Mouse (Mus musculus) granulocyte monocyte progenitor cell, adult 5-6 weeks (primary cell): ENCODE measurements around the gene Ambra1. TPM values are rescaled to one million over a fixed set of nuclear protein-coding genes. Genes with fewer than 3 reads are reported as not detected.

ENCODE experiments used
- ATAC-seq: replicated peaks from 2 replicates; pipeline ENCODE4 v1.8.0; 2016; ENCODE audit warnings: mild to moderate bottlenecking, moderate TSS enrichment, inconsistent platforms; ENCODE audit not compliant: poor library complexity, severe bottlenecking
- total RNA-seq, 2 experiments: library from RNA; stranded (forward) in 1 of 2; stranded (reverse) in 1 of 2; fragments of 200-712, 200-1000 nt in 1 of 2; fragments of >200 nt in 1 of 2; fragmentation: Nextera tagmentation in 1 of 2; gene quantifications; 2 replicates each; pipeline ENCODE4 v1.2.3; 2014 to 2017

Ambra1 gene
- total RNA-seq, 2 experiments from 2014 or later: 24.6 to 27.0 TPM

DNA sequence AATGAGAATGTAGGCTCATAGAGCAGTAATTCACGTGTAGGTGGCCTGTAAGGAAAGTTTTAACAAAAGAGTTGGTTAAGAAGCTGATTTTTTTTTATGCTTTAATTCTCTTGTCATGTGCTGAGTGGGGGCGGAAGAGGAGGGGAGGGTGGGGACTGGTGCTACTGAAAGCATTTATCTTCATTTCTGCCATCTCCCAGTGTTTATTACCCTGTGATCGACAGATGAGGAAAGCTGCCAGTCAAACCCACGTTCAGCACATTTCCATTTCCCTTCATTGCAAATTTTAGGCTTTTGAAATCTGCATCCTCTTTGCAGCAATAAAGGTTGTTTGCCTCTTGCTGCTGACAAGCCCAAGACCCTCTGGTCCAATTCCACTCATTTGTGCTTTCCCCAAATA, 129.5 kb downstream of the Ambra1 start:
- no peak for ATAC-seq

DNA sequence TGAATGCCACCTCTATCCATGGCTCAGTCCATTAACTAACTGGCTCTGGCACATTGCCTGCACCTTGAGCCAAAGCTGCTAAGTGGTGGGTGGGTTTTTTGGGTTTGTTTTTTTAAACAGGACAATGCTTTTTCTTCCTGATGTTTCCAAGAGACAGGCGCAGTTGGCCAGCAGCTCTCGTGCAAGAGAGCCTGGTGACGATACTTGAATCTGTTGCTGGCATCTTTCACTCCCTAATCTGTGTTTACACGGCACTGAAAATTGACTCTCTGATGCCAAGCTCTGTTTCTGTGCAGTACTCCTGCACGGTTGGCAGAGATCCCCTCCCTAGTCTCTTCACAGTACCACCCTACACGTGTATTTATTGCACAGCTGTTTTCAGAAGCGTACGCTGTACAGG, 140.8 kb downstream of the Ambra1 start:
- no peak for ATAC-seq

DNA sequence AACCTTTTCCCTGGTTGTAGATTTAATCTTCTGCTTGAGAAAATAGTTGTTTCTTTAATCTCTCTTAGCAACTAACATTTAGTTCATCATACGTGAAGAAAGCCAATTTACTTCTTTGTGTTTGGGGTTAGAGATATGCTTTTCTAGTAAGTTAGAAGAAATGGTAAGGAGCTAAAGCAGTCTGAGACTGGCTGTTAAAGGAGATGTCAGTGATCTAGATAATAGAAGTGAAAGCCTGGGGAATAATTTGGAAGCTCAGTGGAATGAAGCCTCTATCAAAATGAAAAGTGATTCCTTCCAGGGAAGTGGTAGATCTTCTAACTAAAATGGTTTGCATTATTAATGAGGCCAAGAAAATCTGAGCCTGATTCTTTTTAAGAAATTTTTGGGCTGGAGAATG, 141.3 kb downstream of the Ambra1 start:
- no peak for ATAC-seq

DNA sequence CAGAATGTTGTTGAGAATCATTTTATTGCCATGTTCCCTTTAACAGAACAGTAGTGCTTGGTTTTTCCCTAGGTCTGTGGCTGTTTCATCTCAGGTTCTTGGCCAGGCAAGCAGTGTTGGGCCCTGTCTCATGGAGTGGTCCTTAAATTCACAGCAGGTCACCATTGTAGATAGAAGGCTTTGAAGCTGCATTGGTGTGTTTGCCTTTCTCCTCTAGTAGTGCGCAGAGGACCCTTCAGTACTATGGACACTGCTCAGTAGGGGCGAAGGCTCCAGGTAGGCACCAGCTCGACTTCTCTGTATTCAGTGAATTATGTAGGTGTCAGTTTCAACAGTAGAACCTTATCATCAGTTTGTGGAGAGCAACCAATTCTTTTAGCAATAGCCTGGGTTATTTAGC, 142.7 kb downstream of the Ambra1 start:
- ATAC-seq: no peak

DNA sequence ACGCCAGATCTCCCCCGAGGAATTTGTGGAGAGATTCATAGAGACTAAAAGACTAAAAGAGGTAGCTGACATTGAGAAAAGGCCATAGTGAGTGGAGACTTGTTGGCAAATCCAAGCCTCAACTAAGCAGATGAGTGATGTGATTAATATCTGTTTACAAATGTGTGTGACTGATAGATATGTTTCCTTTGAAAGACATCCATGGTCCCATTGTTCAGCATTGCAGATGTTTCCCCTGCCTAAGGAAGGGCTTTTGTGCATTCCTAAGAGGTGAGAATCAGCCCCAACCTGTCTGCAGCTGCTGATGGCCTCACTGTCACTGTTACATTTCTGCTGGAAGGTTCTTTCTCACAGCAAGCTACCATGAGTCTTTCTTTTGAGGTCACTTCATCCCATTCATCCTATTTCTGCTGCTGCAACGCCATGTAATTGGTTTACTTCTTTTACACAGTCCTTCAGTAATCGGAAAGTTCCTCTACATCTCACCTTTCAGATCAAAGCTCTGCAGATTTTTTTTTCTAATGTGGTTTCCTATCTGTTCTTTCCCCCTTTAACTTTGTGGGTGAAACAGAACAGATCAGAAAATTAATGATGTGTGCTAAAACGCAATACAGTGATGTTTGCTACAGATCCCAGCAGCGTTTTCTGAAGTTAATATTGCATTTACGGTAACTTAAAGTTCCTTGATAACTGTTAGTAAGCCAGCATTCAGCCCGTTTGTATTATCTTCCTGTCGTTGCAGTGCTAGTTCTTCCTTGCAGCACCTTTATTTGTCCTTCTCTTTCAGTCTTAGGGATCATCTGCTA, 146.3 kb downstream of the Ambra1 start:
- ATAC-seq: no peak

DNA sequence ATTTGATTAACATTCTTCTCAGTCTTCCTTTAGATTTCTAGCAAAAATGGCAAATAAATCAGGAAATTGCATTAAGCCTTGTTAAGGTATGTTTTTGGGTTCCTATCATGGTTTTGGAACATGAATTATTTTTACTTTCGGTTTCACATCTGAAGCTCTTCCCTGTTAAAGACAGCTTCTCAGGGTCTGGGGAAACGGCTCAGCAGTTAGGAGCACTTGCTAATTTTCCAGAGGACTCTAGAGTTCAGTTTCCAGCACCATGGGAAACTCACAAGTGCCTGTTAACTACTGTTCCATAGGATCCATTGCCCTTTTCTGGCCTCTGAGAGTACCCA, 146.8 kb downstream of the Ambra1 start:
- ATAC-seq: peak; percentile 50; the same call in 1 of the 2 replicates

DNA sequence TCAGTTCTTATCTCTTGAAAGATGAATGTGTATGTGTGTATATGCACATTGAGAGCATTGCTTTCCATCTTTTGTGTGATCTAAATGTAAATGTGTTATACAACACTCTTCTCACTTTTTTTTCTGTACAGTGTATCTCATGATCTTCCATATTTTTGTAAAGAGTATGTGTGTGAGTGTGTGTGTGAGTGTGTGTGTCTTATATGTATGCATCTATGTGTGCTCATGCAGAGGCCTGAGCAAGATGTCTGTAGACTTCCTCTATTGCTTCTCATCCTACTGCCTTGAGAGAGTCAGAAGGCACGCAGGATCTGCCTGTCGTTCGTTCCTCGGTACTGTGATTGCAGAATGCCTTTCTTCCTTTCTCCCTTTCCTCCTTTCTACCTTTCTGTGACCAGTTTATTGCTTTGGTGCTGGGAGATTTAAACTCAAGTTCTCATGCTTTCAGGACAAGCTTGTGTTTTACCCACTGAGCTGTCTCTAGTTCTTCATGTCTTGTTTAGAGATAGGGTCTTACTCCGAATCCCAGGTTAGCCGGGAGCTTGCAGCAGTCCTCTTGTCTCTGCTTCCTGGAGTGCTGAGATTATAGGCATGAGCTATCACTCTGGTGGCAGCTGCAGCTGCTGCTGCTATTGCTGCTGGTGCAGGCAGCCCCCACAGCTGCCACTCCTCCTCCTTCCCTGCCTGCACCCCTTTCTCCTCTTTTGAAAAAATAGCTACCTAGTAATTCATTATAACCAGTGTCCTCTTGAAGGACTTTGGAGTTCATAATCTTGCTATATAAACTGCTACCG, 148.7 kb downstream of the Ambra1 start:
- 0 out of 2 replicates have a peak, but pooled peaks have one; percentile 29 for ATAC-seq

DNA sequence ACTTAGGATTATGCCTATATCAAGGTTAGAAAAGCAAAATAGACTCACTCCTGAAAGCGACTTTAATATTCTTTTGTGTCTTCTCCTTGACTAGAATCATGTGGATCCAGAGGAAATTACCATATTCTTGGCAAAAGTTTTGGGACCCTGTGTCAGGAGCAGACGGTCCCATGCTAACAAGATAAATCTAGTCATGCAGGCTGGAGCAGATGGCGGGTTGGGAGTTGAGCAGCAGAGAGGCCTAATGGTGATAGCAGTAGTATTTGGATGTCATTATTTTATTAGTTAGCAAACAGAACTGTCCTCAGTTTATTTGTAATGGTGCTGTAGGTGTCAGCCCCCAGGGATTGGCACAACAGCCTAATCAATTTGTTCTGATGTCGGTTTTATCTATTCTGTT, 154.0 kb downstream of the Ambra1 start:
- ATAC-seq: no peak

DNA sequence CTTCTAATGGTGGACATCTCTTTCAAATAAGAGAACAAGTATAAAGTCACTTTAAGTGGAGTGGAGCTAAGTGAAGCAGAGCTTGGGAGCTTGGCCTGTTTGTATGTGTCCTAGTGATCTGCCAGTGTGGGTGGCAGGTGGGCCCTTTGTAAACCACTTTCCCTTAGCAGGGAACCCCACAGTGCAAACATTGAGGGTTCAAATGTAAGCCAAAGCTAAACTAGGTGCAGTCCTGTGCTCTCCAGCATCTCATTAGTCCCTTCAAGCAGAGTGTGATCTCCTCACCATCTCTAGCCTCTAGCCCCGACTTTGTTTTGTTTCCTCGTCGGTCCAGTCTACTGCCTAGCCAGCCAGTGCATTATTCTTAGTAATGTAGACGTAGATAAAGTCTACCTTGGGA, 154.7 kb downstream of the Ambra1 start:
- no peak for ATAC-seq

DNA sequence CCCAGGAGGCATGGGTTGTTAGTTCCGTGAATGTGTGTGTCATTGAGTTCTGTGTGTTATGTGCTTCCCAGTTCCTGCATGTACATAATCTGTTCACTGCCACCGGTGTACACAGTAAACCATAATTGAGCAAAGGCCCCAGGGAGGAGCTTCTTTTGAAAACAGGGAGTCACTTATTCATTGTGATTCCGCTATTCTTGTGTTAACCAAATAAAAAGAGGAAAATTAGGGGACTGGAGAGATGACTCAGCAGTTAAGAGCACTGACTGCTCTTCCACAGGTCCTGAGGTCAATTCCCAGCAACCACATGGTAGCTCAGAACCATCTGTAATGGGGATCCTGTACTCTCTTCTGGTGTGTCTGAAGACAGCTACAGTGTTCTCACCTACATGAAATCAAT, 164.8 kb downstream of the Ambra1 start:
- ATAC-seq: no peak

DNA sequence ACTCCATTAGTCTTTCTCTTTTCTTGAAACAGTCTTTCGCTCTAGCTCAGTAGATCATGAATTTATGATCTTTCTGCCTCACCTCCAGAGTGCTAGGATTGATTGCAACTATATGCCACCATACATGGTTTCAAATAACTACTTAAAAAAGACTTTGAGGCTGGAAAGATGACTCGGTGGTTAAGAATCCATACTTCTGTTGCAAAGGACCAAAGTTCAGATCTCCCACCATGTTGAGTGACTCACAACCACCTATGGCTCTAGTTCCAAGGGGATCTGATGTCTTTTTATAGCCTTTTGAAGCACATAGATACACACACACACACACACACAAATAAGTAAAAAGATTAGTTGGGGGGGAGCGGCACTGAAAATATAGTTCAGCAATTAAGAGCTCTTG, 165.5 kb downstream of the Ambra1 start:
- ATAC-seq: no peak

DNA sequence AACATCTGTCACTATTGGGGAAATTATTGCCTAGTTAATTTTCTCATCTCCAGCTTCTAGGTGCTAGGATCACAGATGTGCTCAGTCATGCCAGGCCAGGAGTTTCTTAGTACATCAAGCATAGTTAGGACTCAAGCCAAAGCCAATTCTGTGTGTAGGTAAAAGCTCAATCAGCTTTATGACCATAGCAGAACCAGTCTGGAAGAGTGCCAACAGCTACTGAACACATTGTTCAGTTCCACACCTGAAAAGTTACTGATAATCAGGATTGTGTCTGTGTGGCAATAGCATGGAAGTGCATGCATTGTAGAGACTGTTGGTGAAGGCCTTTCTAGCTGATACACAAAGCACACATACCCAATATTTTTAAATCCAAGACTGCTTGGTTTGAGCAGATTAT, 168.0 kb downstream of the Ambra1 start:
- ATAC-seq: no peak

DNA sequence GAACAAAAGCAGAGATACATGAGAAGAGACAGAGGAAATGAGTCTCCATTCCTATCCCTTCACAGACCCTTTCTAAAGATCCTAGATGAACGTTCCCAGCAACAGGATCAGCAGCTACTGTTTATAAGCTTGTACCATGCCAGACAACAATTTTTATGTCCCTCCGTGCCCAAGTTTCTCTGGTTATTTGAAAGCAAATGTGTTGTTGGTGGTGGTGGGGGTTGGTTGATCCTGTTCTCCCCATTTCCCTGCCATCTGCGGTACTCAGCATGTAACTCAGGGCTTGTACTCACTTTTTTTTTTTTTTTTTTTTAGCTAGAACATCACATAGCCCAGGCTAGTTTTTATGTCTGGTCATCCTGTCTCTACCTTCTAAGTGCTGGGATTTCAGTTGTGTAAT, 169.2 kb downstream of the Ambra1 start:
- ATAC-seq: no peak

DNA sequence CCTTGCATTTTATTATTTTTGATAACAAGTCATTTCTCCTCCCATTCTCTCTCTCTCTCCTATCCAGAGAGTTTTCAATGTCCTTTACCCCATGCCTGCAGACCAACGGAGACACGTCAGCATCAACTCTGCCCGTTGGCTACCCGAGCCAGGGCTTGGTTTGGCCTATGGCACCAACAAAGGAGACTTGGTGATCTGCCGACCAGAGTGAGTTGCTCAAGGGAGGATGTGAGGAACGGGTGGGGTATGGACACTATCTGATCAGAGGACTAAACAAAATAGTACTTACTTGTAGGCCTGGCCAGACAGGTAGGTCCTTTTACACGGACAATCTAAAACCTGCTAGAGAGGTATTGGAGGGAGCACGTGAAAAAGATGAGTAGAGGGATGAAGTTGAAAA, 170.5 kb downstream of the Ambra1 start:
- no peak for ATAC-seq

DNA sequence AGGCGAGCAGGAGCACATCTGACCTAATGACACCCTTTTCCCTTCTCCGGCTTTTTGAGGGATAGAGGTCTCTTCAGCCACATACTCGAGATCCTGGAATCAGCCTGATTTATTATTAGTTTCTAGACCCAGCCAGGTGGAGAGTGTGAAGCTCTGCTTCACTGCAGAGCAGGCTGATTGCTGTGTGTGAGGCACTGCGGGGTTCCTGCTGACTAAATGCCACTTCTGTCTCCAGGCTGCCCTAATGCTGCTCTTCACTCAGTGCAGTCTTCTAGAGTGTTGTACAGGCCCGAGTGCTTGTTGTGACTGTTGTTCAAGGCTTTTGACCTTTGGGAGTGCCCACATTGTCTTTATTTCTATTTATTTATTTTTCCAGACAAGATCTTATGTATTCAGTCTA, 172.4 kb downstream of the Ambra1 start:
- ATAC-seq: no peak

DNA sequence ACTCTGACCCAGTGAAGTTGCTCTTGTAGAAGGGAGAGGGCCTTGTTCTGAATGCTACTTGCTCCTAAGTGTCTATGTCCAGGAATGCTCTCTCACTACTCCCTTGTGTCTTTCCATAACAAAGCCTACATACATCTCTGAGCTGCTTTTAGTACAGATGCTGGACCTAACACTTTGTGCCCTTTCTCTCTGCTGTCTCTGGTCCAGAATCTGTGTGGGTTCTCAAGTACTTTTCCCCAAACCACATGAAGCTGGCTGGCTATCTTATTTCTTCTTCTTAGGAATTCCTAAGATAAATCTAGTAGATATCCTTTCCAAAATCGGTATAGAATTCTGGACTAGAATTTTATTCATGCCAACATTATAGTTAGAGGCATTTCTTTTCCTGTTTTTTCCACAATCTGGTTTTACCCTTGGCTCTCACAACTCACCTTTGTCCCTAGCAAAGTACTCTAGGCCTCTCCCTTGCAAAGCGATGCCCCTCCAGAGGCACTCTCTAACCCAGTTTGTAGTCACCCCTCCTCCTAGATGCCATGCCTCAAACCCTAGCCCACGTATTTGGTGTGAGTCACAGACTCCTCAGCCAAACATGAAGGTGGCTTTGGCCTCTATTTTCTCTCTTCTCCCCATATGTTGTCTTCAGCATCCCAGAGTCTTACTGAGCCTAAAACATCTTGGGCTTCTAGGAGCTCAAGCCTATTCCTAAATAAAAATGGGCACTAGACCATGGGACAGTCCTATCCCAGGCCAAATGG, 173.4 kb downstream of the Ambra1 start:
- ATAC-seq: no peak

DNA sequence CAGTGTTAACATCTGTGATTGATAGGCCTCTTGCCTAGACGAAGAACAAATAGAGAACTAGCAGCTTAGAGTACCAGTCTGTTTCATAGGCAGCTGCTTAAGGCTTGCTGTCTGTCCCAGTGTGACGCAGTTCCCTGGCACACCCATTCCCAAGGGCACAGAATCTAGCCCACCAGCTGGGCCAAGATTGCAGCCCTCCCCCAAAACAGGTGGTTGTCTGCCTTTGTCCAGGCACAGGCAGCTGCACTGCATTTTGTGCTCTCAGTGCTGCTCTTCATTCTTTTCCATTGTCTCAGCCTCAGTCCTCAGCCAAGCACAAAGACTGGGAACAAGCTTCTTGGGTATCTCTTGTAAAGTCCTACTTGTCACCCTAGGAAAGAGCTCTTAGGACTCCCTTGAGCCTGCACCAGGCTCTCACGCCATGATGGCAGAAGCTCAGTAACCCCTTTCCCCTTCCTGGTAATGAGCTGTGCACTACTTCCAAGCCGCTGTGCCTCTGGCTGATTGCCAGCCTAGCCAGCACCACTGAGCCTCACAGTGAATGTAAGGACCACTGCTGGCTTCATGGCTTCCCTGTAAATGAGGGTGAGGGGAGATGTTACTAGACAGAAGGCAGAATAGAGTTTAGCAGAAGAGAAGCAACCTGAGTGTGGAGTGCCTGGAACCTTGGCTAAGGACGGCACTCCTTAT, 174.8 kb downstream of the Ambra1 start:
- ATAC-seq: no peak

DNA sequence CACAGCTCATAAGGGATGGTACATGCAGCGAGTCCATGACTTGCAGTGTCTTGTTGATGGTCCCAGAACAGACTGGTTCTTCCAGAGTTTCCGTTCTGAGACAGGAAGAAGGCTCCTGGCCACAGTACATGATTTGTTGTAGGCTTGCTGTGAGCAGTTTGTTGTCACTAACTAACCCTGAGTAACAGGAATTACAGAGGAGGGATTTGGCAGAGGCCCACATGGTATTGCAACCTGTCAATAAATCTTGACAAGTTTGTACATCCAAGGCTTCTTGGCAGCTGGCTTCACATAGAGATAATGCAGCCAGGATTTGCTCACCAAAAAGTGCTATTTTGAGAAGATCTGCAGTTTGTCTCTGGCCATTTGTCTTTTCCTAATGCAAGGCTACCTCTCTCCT, 176.2 kb downstream of the Ambra1 start:
- ATAC-seq: no peak

DNA sequence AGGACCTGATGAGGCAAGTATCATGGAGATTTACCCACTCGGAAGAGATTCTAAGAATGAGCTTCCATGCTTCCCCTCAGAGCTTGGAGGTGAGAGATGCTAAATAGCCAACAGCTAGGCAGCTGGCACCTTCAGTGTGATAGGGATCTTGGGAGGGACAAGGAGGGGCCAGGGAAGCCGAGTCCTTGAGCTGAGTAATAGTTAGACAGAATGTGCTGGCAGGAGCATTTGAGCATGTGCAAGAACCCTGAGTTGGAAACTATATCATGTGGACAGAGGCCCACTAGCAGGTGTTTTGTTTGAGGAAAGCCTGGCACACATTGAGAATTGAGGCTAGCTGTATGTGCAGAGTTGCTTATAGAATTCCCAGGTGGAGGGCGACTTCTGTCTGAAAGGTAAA, 182.7 kb downstream of the Ambra1 start:
- ATAC-seq: no peak

DNA sequence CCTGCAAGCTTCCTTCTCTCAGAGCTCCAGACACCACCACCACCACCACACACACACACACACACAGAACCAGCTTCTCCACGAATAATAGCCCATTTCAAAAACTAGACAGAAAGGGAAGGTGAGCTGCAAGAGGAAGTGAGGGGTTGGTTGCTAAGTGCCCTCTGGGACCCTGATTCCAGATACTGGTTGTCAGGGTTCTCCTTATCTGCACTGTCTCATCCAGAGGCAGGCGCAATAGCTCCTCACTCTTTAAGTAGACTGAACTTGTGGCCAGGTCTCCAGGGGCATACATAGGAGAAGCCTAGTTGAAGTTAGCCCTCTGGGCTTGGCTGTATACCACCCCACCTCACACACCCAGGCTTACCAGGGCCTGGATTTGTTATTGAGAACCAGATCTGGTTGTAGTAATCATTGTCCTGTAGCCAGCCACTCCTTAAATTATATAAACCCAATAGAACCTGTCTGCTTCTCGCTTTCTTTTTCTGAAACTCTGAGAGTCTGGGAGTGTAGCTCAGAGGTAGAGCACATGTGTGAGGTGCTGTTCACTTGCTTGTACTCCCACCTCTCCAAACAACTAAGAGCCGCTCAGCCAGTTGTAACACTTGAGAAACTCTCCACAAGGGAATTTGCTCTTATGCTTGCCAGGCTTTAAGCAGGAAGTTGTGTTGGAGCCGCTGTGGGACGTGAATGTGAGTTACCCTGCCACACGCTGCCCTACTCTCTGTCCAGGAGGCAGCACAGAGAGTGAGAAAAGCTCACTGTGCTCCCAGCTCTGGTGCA, 183.6 kb downstream of the Ambra1 start:
- ATAC-seq: peak; percentile 37
